Mouse (Mus musculus) heart, embryonic 16.5 days (tissue): ENCODE measurements at regions not wholly inside any gene's neighbourhood (a gene's known extent, or its start where the extent isn't known, plus 50 kb on each side); places are given as distances from the start of the nearest gene placed in this dataset.

ENCODE experiments used
- ATAC-seq: fragments of 200-750 bp; cut with Nextera tagmentation; replicated peaks from 2 replicates; pipeline ENCODE4 v1.8.0; 2017; ENCODE audit warnings: moderate number of reproducible peaks; ENCODE audit not compliant: insufficient read depth, low FRiP score; ENCODE audit errors: extremely low read depth
- H3K27ac ChIP-seq: fragments of 300-500 bp; sonication (generic); 2 replicates; pipeline ENCODE4 v1.5.1; 2014; ENCODE audit warnings: mild to moderate bottlenecking, low read length, control low read depth, moderate library complexity
- H3K27me3 ChIP-seq: fragments of 300-500 bp; sonication (generic); 2 replicates; pipeline ENCODE4 v1.6.1; 2014; ENCODE audit warnings: low read length, mixed read lengths; ENCODE audit not compliant: control insufficient read depth, insufficient read depth
- H3K36me3 ChIP-seq: fragments of 300-500 bp; sonication (generic); 2 replicates; pipeline ENCODE4 v1.6.1; 2014; ENCODE audit not compliant: control insufficient read depth, insufficient read depth
- H3K4me1 ChIP-seq: fragments of 300-500 bp; sonication (generic); 2 replicates; pipeline ENCODE4 v1.6.1; 2014; ENCODE audit warnings: low read length, mixed read lengths; ENCODE audit not compliant: control insufficient read depth, insufficient read depth
- H3K4me2 ChIP-seq: fragments of 300-500 bp; sonication (generic); 2 replicates; pipeline ENCODE4 v1.6.1; 2014; ENCODE audit warnings: low read depth, mild to moderate bottlenecking, control low read depth, low read length
- H3K4me3 ChIP-seq: fragments of 300-500 bp; sonication (generic); 2 replicates; pipeline ENCODE4 v1.5.1; 2014; ENCODE audit warnings: mild to moderate bottlenecking, control low read depth, low read length
- H3K9ac ChIP-seq: fragments of 300-500 bp; sonication (generic); 2 replicates; pipeline ENCODE4 v1.6.1; 2014; ENCODE audit warnings: low read length, control low read depth
- H3K9me3 ChIP-seq: fragments of 300-500 bp; sonication (generic); replicated peaks from 2 replicates; pipeline ENCODE4 v1.6.1; 2016; ENCODE audit warnings: low read length; ENCODE audit not compliant: control insufficient read depth
- WGBS: fragments of 180-500 bp; shearing (Covaris S2); extraction: QIAGEN DNeasy Blood & Tissue Kit; methylation state at CpG from one replicate; pipeline ENCODE4 v1.1.7; 2014; 5-methylcytosine and 5-hydroxymethylcytosine counted together

- ATAC-seq = no peak
- Histone ChIP-seq H3K27ac (no peak overlapping the region), H3K4me1 (peaks cover 3% of the 10 kb centered on the region; the same call in 1 of the 2 replicates), H3K4me3 (no peak overlapping the region), H3K4me2 (peak overlapping the region; percentile 22; the same call in 1 of the 2 replicates), H3K36me3 (no peaks in the 10 kb centered on the region), H3K9me3 (no peaks in the 10 kb centered on the region), H3K9ac (no peak overlapping the region), H3K27me3 (no peaks in the 10 kb centered on the region)
- 22% methylated on average over 12 of the region's 12 CpGs for WGBS
Observed at GRCm38 (mm10) chr8:109417971-109418370, 75.9 kb upstream of the Pmfbp1 start.

GRCm38 (mm10) chr8:109419029-109419596 lies 74.7 kb upstream of the Pmfbp1 start:
- Histone ChIP-seq H3K9me3 (no peaks in the 10 kb centered on the region), H3K4me1 (peaks cover 3% of the 10 kb centered on the region; the same call in 1 of the 2 replicates), H3K27me3 (no peaks in the 10 kb centered on the region), H3K27ac (no peak overlapping the region), H3K4me2 (no peak overlapping the region), H3K36me3 (no peaks in the 10 kb centered on the region), H3K4me3 (no peak overlapping the region), H3K9ac (no peak overlapping the region)
- 36% methylated on average over 4 of the region's 4 CpGs for WGBS
- ATAC-seq = no peak

GRCm38 (mm10) chr8:109424004-109424403 lies 69.8 kb upstream of the Pmfbp1 start:
- no peaks in the 10 kb centered on the region for H3K9me3 ChIP-seq
- no peaks in the 10 kb centered on the region for H3K36me3 ChIP-seq
- ATAC-seq = no peak
- no peaks in the 10 kb centered on the region for H3K27me3 ChIP-seq
- 47% methylated on average over 5 of the region's 5 CpGs for WGBS
- H3K27ac ChIP-seq = no peak overlapping the region
- no peaks in the 10 kb centered on the region for H3K4me1 ChIP-seq
- no peak overlapping the region for H3K4me3 ChIP-seq
- H3K4me2 ChIP-seq = no peak overlapping the region
- no peak overlapping the region for H3K9ac ChIP-seq

GRCm38 (mm10) chr8:109428551-109428950 lies 65.3 kb upstream of the Pmfbp1 start:
- Histone ChIP-seq H3K4me2 (no peak overlapping the region), H3K4me3 (no peak overlapping the region), H3K9ac (no peak overlapping the region), H3K27me3 (no peaks in the 10 kb centered on the region), H3K36me3 (no peaks in the 10 kb centered on the region), H3K4me1 (no peaks in the 10 kb centered on the region), H3K27ac (no peak overlapping the region), H3K9me3 (no peaks in the 10 kb centered on the region)
- 75% methylated on average over 9 of the region's 9 CpGs for WGBS
- no peak for ATAC-seq

- no peaks in the 10 kb centered on the region; the same call in 1 of the 2 replicates for H3K9me3 ChIP-seq
- no peak overlapping the region for H3K27ac ChIP-seq
- no peaks in the 10 kb centered on the region for H3K36me3 ChIP-seq
- no peak overlapping the region for H3K9ac ChIP-seq
- no peak overlapping the region for H3K4me3 ChIP-seq
- no peaks in the 10 kb centered on the region for H3K27me3 ChIP-seq
- WGBS = 88% methylated on average over 12 of the region's 12 CpGs
- ATAC-seq = no peak
- no peak overlapping the region for H3K4me2 ChIP-seq
- H3K4me1 ChIP-seq = no peaks in the 10 kb centered on the region
Observed at GRCm38 (mm10) chr8:109434538-109434937, 59.3 kb upstream of the Pmfbp1 start.

- H3K9ac ChIP-seq = no peak overlapping the region
- H3K27ac ChIP-seq = no peak overlapping the region
- no peaks in the 10 kb centered on the region for H3K36me3 ChIP-seq
- 96% methylated on average over 4 of the region's 4 CpGs for WGBS
- no peak overlapping the region for H3K4me3 ChIP-seq
- ATAC-seq = no peak
- no peaks in the 10 kb centered on the region for H3K27me3 ChIP-seq
- H3K4me1 ChIP-seq = no peaks in the 10 kb centered on the region
- no peaks in the 10 kb centered on the region; the same call in 1 of the 2 replicates for H3K9me3 ChIP-seq
- no peak overlapping the region for H3K4me2 ChIP-seq
Observed at GRCm38 (mm10) chr8:109436056-109436455, 57.8 kb upstream of the Pmfbp1 start.

GRCm38 (mm10) chr8:109436830-109437567 lies 56.8 kb upstream of the Pmfbp1 start:
- no peak overlapping the region for H3K4me3 ChIP-seq
- 53% methylated on average over 19 of the region's 19 CpGs for WGBS
- no peak for ATAC-seq

GRCm38 (mm10) chr8:109438531-109438930 lies 55.3 kb upstream of the Pmfbp1 start:
- 87% methylated on average over 7 of the region's 7 CpGs for WGBS
- no peak overlapping the region for H3K4me2 ChIP-seq

More at GRCm38 (mm10) chr8:109436830-109437567, 56.8 kb upstream of the Pmfbp1 start:
- Histone ChIP-seq H3K27ac (no peak overlapping the region), H3K9me3 (no peaks in the 10 kb centered on the region; the same call in 1 of the 2 replicates), H3K27me3 (no peaks in the 10 kb centered on the region), H3K9ac (no peak overlapping the region), H3K4me2 (peak overlapping the region; percentile 22), H3K36me3 (no peaks in the 10 kb centered on the region), H3K4me1 (no peaks in the 10 kb centered on the region)

More at GRCm38 (mm10) chr8:109438531-109438930, 55.3 kb upstream of the Pmfbp1 start:
- Histone ChIP-seq H3K9me3 (no peaks in the 10 kb centered on the region; the same call in 1 of the 2 replicates), H3K4me3 (no peak overlapping the region), H3K27me3 (no peaks in the 10 kb centered on the region), H3K4me1 (no peaks in the 10 kb centered on the region), H3K27ac (no peak overlapping the region), H3K36me3 (no peaks in the 10 kb centered on the region), H3K9ac (no peak overlapping the region)
- no peak for ATAC-seq
